Mouse (Mus musculus): ENCODE results near the gene Emc10.

Emc10 gene

DNA sequence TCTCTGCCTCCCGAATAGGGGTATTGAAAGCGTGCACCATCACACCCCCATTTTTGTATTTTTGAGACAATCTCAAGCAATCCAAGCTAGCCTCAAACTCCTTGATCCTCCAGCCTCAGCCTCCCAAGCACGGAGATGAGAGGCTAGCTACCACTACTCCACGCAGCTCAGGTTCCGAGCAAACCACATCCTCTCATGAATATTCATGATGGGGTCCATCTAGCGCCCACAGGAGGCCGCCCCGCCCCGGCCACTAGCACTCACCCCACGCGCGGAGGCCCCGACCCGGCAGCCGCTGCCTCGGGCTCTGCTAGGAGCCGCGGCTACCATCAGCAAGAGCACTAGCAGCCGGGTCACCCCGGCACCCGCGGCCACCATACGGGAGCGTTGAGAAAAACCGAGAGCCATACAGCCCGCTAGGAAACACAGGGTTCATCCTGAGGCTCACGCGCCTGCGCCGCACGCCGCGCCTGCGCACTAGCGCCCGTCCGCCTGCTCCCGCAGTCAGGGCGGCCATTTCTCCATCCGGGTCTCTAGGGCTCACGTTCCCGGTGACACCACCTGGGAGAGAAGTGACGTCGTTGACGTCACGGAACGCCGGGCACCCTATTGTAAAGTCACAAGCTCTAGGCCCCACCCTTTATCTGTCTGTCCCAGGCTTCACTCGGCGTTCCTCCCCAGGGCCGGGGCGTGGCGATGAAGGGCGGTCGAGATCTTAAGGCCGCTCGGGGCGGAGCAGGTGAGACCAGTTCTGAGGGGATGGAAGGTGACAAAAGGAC, at the start of gene Emc10, which contains the start of gene Fam71e1:
TSS of gene Emc10 (minus strand) at position 538 of the 779 bp plus-strand sequence.
TSS of gene Fam71e1 (plus strand) at position 590 of the 779 bp plus-strand sequence.
- DNase-seq: peak; percentile 99

DNA sequence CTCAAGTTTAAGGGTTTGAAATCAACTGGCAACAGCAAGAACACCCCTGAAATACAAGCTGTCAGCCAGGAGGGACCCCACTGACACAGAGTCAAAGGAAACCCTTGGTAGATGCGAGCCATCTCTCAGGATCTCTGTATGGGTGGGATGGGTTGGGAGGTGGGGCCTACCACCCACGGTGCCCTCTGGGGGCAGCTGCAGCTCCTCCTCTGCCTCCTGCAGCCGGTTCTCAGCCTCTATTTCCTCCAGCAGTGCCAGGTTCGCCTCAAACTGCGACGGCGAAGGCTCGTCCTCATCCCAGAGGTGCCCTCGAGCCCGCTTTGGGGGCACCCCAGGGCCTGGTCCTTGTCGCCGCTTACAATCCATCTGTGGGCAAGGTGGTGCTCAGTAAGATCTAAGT, 46.7 kb upstream of the Emc10 start:
- DNase-seq: no peak

DNA sequence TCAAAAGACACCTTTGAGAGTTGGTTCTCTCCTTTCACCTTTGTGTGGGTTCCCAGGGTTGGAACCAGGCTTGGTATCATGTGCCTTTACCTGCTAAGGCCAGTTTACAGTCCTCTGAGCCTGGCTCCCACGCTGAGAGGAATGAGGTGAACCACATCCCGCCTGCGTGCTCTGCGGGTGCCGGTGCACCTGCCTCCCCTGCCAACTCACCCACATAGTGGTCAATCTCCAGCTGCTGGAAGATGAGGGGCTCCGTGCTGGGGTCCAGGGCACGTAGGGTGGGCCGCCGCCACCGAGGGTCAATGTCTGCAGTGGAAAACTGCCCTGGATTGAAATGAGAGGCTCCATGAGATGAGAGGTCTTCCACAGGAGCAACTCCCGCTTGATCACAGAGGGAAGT, 46.2 kb upstream of the Emc10 start:
- no peak for DNase-seq

DNA sequence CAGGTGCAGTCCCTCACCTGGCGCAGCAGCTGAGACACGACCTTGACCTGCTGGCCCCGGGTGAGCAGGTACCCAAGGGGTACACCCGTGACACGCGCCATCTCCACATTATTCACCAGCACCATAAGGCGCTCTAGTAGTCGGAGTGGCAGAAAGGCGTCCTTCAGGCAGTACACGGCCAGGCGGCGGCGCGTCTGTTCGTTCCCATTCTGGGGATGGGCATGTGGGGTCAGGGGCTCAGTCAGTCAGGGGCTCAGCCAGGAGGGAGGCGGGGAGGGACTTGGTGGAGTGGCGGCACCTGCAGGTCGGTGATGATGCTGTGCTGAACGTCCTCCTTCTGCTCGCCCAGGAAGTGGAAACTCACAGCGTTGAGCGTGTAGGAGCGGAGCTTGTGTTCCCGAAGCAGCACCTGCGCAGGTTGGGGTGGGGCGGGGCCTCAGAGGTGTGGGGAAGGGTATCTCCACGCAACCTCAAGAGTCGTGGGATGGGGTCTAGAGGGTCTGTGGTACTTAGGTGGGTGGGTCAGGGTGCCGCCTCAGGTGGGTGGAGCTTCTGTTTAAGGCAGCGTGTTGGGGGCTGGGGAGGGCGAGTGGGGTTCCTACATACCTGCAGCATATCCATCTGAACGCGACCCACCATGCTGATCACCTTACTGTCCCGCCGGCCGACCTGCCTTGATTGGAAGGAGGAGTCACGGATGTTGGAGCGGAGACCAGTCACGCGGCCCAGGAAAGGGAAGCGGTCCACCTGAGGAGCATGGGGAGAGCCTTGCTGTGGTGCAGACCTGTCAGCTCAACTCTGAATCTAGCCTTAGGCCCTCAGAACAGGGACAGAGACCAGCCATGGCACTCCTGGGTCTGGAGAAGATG, 42.7 kb upstream of the Emc10 start:
- DNase-seq: no peak

DNA sequence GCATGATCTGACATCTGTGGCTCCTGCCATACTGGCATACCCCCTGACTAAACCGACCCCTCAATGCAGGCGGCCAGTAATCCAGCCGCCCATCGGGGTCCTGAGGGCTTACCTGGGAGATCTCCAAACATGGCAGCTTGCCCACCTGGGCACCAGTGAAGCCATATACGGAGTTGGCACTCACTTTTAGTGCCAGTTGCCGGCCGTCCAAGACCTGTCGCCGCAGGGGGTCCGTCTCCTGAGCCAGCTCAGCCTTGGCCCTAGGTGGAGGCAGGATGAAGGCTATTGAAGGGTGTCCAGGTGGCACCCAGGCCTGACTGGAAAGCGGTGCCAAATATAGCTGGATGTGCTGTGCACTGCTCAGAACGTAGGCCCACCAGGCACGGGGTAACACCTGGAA, 41.2 kb upstream of the Emc10 start:
- DNase-seq: no peak

DNA sequence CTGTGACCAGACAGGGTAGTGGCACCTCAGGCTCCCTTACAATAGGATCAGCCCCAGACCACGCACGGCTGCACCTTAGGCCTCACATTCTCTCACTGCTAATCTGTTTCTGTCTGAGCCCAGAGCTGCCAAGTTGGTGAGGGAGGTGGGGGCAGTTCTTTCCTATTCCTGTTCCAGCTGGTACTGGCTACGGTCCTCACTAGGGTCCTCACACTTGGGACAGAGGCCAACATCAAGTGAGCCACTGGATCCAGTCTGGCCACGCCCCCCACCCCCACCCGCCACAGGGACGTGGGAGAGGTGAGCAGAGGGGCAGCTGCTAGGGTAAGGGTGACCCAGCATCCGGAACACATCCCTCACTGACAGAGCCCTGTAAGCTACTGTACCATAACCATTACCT, 40.7 kb upstream of the Emc10 start:
- DNase-seq: no peak

DNA sequence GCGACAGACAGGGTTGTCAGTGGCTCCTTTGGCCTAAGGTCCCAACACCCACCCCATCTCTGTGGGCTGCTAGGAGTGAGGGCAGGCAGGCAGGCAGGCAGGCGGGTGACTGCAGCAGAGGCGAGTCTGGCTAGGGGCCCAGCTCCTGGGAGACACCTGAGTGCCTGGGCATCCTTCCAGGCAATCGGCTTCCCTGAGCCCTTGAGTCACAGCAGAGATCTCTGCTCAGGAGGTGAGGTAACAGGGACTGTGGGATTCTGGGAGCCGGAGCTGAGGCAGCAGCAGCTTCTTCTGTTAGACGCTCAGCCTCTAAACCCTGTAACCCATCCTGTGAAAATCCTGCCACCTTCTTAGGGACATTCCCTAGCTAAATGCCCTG, 40.2 kb upstream of the Emc10 start:
- no peak for DNase-seq

DNA sequence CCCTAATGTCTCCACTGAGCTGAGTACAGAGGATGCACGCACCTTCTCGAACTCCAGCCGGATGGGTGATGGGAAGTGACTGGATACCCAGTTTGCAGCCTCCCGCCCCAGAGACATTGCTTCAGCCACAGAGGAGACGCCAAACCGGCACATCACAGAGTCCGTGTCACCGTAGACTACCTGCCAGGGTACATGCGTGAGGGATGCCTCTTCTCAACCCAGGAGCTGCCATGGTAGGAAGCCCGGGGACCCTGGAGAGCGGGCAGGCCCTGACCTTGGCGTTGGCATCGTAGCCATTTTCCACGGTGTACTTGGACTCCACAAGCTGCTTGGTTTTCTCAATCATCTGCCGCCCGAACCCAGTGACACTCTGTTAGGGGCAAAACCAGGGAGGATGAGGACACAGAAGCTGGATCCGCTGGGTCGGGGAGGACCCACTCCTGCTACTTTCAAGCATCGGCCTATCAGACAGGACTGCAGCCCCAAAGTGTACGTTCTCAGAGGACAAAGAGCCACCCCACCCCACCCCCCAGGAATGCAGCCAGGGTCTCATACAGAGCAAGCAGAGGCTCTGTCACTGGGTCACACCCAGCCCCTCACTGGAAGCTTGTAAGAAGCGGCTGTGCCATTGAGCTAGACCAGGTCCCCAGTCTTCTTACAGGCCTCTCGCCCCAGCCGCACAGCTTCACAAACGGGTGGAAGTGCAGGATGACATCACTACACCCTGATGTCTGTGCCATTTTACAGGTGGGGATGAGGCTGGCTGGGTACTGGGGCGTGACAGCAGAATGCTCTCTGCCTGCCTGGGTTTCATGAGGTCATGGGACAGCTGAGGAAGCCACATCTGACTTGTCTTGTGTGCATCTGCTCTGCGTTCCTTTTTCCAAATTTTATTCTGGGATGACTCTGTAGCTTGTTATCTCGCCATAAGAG, 39.6 kb upstream of the Emc10 start:
- no peak for DNase-seq

DNA sequence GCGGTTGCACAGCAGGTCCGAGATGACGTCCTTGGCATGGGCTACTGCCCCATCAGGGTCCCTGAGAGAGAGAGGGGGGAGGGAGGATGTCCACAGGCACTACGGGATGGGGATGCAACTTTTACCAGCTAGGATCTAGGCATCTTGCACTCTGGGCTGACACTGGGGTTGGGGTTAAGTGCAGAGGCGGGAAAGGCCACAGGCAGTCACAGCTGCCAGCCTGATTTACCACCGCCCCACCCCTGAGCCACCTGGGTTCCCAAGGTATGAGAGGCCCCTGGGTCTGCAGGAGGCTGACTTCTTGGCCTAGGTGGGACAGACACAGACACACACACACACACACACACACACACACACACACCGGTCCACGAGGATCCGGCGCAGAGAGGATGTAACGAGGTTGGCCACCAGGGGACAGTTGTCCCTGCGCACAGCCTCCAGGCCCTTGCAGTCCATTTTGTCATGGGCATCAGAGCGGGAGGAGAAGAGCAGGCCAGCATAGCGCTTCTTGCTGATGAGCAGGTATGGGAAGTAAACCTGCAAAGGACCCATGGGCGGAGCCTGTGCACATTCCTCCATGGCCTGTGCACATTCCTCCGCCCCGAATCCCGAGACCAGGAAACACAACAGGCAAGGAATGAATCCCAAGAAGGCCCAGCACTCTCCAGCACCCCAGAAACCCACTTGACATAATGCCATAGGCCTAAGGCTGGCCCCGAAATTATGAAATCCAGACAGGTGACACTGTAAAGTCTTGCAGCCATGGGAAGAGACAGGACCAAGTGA, 38.5 kb upstream of the Emc10 start:
- DNase-seq: no peak

DNA sequence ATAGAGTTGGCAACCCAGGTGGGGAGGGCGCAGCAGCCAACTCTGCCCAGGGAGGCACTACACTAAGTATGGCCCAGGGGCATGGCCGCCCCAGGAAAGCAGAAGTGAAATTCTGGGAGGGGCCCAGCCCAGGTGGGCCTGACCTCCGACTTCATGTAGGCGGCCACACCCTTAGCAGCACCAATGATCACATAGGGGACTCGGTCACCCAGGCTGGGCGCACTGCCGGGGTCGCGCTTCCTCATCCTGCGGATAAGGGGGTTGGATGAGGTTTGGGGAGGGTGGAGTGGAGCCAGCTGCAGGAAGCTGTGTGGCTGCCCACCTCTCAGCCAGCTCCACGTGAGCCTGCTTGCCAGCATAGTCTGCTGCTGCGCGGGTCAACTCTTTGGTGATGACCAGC, 37.9 kb upstream of the Emc10 start:
- DNase-seq: no peak

DNA sequence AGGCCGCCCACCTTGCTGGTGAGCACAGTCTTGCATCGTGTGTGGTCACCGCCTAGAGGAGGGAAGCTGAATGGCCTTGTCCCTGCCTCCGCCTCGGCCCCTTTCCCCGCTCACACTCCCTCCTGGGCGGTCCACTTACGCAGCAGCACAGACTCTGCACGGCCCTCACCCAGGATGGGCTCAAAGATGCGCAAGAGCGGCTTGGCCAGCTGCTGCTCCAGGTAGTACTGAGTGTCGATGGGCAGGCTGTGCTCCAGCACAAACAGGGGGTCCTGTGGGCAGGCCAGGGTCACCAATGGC, 37.4 kb upstream of the Emc10 start:
- no peak for DNase-seq

DNA sequence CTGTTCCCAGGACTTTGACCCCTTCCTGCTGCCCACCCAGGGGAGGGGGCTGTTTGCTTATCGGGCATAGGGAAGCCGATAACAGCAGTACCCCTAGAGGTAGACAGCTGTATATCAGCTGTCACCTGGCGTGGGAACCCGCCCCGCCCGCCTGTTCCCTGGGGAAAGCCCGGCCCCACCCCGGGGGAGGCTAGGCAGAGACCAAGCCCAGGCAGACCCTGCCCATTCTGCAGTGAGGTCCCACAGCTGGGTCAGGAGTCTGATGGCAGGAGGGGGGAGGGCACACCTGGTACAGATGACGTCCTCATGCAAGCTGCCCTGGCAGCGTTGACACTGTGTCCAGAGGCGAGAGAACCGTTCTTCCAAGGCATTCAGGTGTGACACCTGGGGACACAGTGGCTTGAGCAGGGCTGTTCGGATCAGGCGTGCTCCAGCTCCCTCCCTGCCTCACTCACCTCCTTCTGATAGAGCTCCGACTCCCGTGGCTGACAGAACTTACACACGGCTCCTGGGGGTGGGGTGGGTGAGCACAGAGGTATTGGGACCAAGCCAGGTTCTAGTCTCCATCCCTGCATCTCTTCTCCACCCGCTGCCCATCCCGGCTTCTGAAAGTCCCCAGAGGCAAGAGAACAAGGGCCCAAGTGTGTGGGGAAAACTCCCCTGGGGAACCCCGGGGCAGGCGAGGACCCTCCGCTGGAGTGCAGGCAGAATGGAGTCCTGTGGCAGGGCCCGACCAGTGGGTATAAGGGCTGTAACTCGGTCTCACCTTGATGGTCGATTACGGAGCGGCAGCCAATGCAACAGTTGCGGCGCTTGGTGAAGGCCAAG, 36.8 kb upstream of the Emc10 start:
- DNase-seq: no peak

DNA sequence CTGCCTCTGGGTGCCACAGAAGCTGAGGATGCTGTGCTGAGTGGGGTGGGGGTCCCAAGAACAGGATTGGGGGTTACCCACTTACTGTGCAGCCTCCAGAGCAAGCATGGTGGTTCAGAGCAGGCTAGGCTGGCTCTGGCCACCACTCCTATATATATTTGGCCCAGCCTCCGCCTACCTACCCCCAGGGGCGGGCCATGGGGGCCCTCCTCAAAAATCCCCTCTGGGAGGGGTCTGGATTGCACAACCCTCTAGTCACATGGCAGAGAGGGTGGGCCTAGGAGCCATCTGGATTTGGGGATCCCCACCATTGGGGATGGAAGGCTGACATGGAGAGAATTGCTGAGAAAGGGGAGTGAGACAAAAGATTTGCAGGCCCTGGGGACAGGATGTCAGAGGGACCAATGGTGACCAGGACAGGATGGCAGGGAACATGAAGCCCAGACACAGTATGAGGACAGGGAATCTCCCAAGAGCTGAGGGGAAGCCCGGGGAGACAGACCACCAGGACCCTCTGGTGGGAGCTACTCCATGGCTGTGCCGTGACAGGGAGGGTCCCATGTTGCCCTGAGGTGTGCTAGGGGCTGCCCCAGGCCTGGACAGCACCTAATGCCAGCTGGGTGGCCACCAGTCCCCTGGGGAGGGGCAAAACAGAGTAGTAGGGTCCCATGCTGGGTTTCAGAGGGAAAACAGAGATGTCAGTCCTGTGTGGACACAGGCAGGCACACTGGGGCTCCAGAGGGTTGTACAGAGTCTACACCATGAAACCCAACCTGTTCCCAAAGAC, 35.8 kb upstream of the Emc10 start, which contains the start of gene Spib:
TSS of gene Spib (minus strand) at position 126 of the 787 bp plus-strand sequence.
- DNase-seq: no peak

DNA sequence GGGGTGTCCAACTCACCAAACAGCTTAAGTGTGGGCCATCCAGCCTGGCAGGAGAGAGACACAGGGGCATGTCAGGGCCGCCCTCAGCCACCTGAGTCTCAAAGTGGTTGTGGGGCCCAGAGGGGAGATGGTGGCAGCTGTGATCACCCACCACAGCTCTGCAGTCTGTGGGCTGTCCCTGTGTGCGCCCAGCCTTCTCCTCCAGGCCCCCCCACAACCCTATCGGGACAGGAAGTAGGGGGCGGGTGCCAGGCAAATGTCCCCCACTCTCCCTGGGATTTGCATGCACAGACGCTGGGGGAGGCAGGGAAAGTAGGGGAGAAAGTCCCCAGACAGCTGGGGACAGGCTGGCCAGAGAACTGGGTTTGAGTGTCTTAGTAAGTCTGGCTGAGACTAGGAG, 34.9 kb upstream of the Emc10 start:
- DNase-seq: no peak

DNA sequence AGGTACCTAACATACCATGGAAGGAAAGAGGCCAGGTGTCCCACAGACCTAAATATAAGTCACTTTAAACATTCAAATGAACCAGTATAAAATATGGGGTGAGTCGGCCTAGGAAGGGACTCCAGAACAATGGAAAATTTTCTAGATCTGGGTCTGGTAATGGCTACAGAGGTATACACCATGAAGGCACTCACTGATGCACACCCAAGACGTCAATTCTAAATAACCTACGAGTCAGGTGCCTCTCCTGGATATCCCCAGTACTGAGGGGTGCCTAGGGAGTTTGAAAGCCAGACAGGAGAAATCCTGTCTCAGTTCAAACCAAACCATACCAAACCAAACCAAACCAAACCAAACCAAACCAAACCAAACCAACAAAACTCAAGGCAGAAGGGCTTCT, 34.2 kb upstream of the Emc10 start:
- DNase-seq: no peak

DNA sequence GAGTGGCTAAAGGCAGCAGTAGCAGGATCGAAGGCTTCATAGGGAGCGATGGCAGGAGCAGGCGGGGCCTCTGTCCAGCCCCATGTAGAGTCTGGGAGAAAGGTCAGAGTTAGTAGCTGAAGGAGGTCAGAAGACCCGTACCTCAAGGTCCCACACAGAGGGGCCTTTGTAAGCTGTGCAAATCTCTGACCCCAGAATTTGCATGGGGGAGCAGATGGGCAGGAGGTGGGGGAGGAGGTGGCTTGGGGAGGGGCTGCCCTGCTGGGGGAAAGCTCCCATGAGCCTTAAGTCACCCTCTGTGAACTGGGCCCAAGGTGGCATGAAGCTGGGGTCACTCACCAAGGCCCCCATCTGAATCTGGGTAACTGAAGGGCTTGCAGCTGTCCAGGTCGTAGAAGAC, 33.2 kb upstream of the Emc10 start:
- no peak for DNase-seq

DNA sequence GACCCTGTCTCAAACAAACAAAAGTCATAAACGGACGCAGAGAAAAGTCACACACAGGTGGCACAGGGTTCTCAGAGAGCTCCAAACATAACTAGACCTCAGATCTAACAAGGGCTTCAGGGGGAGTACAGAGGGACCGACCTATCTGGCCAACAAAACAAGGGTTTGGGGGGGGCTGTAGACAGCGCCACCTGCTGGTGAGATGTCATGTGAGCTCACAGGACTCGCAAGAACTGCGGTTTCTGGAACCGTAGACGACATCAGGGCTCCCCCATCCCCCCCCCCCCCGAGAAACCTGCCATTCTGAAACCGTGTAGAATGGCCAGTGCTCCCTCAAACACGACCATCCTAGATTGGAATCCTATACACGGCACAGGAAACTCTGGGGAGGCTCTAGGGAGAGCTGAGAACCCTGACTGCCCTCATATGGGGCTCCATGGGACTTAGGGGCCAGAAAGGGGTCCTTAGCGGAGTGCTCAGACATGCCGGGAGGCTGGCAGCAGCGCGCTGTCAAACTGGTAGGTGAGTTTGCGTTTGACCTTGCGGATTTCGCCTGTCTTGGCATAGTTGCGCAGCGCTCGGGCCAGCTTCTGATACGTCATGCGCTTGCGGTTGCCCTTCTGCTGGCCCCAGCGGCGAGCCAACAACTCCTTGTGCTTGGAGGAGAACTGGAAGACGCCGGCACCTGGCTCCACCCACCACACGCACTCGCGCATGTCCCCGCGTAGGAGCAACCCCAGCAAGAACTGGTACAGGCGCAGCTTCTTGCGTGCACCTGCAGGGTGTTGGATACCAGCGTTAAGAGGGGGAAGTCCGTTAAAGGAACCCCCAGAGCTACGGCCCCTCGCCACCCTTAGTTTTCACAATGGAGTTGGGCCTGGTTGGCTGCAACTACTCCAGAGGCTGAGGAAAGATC, 31.4 kb upstream of the Emc10 start:
- peak; percentile 86 for DNase-seq

DNA sequence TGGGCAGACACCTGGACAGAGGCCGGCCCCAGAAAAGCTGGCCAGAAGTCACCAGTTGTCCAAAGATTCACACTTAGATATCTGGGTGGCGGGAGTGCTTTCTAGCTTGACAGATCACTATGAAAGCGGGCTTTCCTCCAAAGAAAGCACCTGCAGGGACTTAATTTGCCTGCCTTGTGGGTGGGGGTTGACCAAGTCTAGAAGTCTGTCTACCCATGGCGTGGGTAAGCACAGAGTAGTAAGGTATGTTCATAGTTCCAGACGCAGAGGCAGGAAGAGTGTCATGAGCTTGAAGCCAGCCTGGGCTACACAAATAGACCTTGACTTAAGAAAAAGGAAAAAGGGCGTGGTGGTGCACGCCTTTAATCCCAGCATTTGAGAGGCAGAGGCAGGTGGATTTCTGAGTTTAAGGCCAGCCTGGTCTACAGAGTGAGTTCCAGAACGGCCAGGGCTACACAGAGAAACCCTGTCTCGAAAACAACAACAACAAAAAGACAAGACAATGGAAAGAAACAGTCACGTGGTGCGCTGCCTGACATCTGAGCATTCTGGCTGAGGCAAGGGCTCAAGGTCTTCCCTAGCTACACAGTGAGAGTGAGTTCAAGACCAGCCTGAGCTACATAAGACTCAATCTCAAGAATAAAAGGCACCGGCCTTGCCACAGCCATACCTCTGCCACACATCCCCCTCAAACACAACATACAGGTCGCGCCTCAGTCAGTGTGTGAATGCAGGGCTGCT, 30.3 kb upstream of the Emc10 start:
- DNase-seq: no peak

All from kidney, adult 11 months (tissue).